Mouse (Mus musculus): Measurements from ENCODE around the gene 2210408I21Rik. TPM values are rescaled to one million over a fixed set of nuclear protein-coding genes. Genes with fewer than 3 reads are reported as not detected.

The 2210408I21Rik gene
- polyA plus RNA-seq, 1 experiment from 2014 or later, result 12.0 TPM

- H3K36me3 ChIP-seq, result no peaks in the 10 kb centered on the region
- WGBS, result 65% methylated on average over 7 of the region's 7 CpGs
Observed at GRCm38 (mm10) chr13:77208764-77209418, 73.6 kb downstream of the 2210408I21Rik start.

GRCm38 (mm10) chr13:77213196-77213595, 77.9 kb downstream of the 2210408I21Rik start:
- Histone ChIP-seq H3K27ac (no peak overlapping the region), H3K4me1 (replicated peaks) (no peaks in the 10 kb centered on the region), H3K4me2 (no peak overlapping the region), H3K4me3 (replicated peaks) (no peak overlapping the region), H3K9ac (replicated peaks) (no peak overlapping the region), H3K36me3 (no peaks in the 10 kb centered on the region), H3K9me3 (no peaks in the 10 kb centered on the region), H3K27me3 (no peaks in the 10 kb centered on the region)
- no peak for ATAC-seq (ENCODE audit: insufficient number of reproducible peaks, insufficient read depth, low FRiP score, low TSS enrichment, low read depth)

More at GRCm38 (mm10) chr13:77208764-77209418, 73.6 kb downstream of the 2210408I21Rik start:
- Histone ChIP-seq H3K27ac (no peak overlapping the region), H3K4me2 (no peak overlapping the region), H3K4me3 (replicated peaks) (no peak overlapping the region), H3K9ac (replicated peaks) (no peak overlapping the region), H3K4me1 (replicated peaks) (no peaks in the 10 kb centered on the region), H3K9me3 (no peaks in the 10 kb centered on the region), H3K27me3 (no peaks in the 10 kb centered on the region)
- no peak for ATAC-seq (ENCODE audit: insufficient number of reproducible peaks, insufficient read depth, low FRiP score, low TSS enrichment, low read depth)

- 91% methylated on average over 2 of the region's 2 CpGs for WGBS
- H3K4me1 ChIP-seq (replicated peaks), result no peaks in the 10 kb centered on the region
- no peaks in the 10 kb centered on the region for H3K27me3 ChIP-seq
- no peak overlapping the region for H3K4me3 ChIP-seq (replicated peaks)
- ATAC-seq (ENCODE audit: insufficient number of reproducible peaks, insufficient read depth, low FRiP score, low TSS enrichment, low read depth), result no peak
- no peaks in the 10 kb centered on the region for H3K36me3 ChIP-seq
- H3K9me3 ChIP-seq, result no peaks in the 10 kb centered on the region
- no peak overlapping the region for H3K9ac ChIP-seq (replicated peaks)
- no peak overlapping the region for H3K4me2 ChIP-seq
- no peak overlapping the region for H3K27ac ChIP-seq
Observed at GRCm38 (mm10) chr13:77215460-77215859, 80.1 kb downstream of the 2210408I21Rik start.

GRCm38 (mm10) chr13:77217672-77218280, 82.4 kb downstream of the 2210408I21Rik start:
- Histone ChIP-seq H3K4me1 (replicated peaks) (no peaks in the 10 kb centered on the region), H3K27me3 (no peaks in the 10 kb centered on the region), H3K36me3 (no peaks in the 10 kb centered on the region), H3K4me3 (replicated peaks) (no peak overlapping the region), H3K27ac (no peak overlapping the region), H3K4me2 (no peak overlapping the region), H3K9me3 (no peaks in the 10 kb centered on the region), H3K9ac (replicated peaks) (no peak overlapping the region)
- no peak for ATAC-seq (ENCODE audit: insufficient number of reproducible peaks, insufficient read depth, low FRiP score, low TSS enrichment, low read depth)
- 77% methylated on average over 4 of the region's 4 CpGs for WGBS

GRCm38 (mm10) chr13:77221072-77221471, 85.7 kb downstream of the 2210408I21Rik start:
- no peaks in the 10 kb centered on the region for H3K4me1 ChIP-seq (replicated peaks)
- 88% methylated on average over 2 of the region's 2 CpGs for WGBS
- H3K4me2 ChIP-seq, result no peak overlapping the region
- no peak overlapping the region for H3K9ac ChIP-seq (replicated peaks)
- ATAC-seq (ENCODE audit: insufficient number of reproducible peaks, insufficient read depth, low FRiP score, low TSS enrichment, low read depth), result no peak
- H3K9me3 ChIP-seq, result no peaks in the 10 kb centered on the region
- no peak overlapping the region for H3K27ac ChIP-seq
- no peak overlapping the region for H3K4me3 ChIP-seq (replicated peaks)
- no peaks in the 10 kb centered on the region for H3K27me3 ChIP-seq
- H3K36me3 ChIP-seq, result no peaks in the 10 kb centered on the region

GRCm38 (mm10) chr13:77256541-77256940, 121.2 kb downstream of the 2210408I21Rik start:
- H3K27ac ChIP-seq, result no peak overlapping the region
- H3K4me1 ChIP-seq (replicated peaks), result peaks cover 5% of the 10 kb centered on the region
- ATAC-seq (ENCODE audit: insufficient number of reproducible peaks, insufficient read depth, low FRiP score, low TSS enrichment, low read depth), result no peak
- no peaks in the 10 kb centered on the region for H3K36me3 ChIP-seq
- H3K4me3 ChIP-seq (replicated peaks), result no peak overlapping the region
- no peaks in the 10 kb centered on the region for H3K27me3 ChIP-seq
- no peak overlapping the region for H3K4me2 ChIP-seq
- 52% methylated on average over 6 of the region's 6 CpGs for WGBS
- H3K9ac ChIP-seq (replicated peaks), result no peak overlapping the region
- no peaks in the 10 kb centered on the region for H3K9me3 ChIP-seq

GRCm38 (mm10) chr13:77262715-77263338, 127.5 kb downstream of the 2210408I21Rik start:
- no peak overlapping the region for H3K27ac ChIP-seq
- H3K9me3 ChIP-seq, result no peaks in the 10 kb centered on the region
- ATAC-seq (ENCODE audit: insufficient number of reproducible peaks, insufficient read depth, low FRiP score, low TSS enrichment, low read depth), result no peak
- H3K4me2 ChIP-seq, result no peak overlapping the region
- H3K36me3 ChIP-seq, result no peaks in the 10 kb centered on the region
- no peak overlapping the region for H3K4me3 ChIP-seq (replicated peaks)
- peaks cover 24% of the 10 kb centered on the region for H3K4me1 ChIP-seq (replicated peaks)
- no peaks in the 10 kb centered on the region for H3K27me3 ChIP-seq
- 55% methylated on average over 3 of the region's 3 CpGs for WGBS
- no peak overlapping the region for H3K9ac ChIP-seq (replicated peaks)

GRCm38 (mm10) chr13:77263400-77264179, 128.2 kb downstream of the 2210408I21Rik start:
- ATAC-seq (ENCODE audit: insufficient number of reproducible peaks, insufficient read depth, low FRiP score, low TSS enrichment, low read depth), result peak; percentile 85
- WGBS, result 9% methylated on average over 7 of the region's 7 CpGs
- H3K9me3 ChIP-seq, result no peaks in the 10 kb centered on the region

GRCm38 (mm10) chr13:77264481-77264880, 129.1 kb downstream of the 2210408I21Rik start:
- H3K9ac ChIP-seq (replicated peaks), result no peak overlapping the region
- no peaks in the 10 kb centered on the region for H3K9me3 ChIP-seq
- peaks cover 24% of the 10 kb centered on the region for H3K4me1 ChIP-seq (replicated peaks)
- H3K4me2 ChIP-seq, result no peak overlapping the region
- ATAC-seq (ENCODE audit: insufficient number of reproducible peaks, insufficient read depth, low FRiP score, low TSS enrichment, low read depth), result no peak
- H3K27me3 ChIP-seq, result no peaks in the 10 kb centered on the region
- 15% methylated on average over 1 of the region's 1 CpGs for WGBS
- no peaks in the 10 kb centered on the region for H3K36me3 ChIP-seq
- no peak overlapping the region for H3K4me3 ChIP-seq (replicated peaks)
- H3K27ac ChIP-seq, result no peak overlapping the region

More at GRCm38 (mm10) chr13:77263400-77264179, 128.2 kb downstream of the 2210408I21Rik start:
- peaks cover 24% of the 10 kb centered on the region for H3K4me1 ChIP-seq (replicated peaks)
- no peak overlapping the region for H3K4me3 ChIP-seq (replicated peaks)
- H3K36me3 ChIP-seq, result no peaks in the 10 kb centered on the region
- H3K4me2 ChIP-seq, result no peak overlapping the region
- H3K27ac ChIP-seq, result no peak overlapping the region
- no peak overlapping the region for H3K9ac ChIP-seq (replicated peaks)
- H3K27me3 ChIP-seq, result no peaks in the 10 kb centered on the region

- no peak for ATAC-seq (ENCODE audit: insufficient number of reproducible peaks, insufficient read depth, low FRiP score, low TSS enrichment, low read depth)
- no peaks in the 10 kb centered on the region for H3K9me3 ChIP-seq
- no peak overlapping the region for H3K27ac ChIP-seq
- WGBS, result 67% methylated on average over 3 of the region's 3 CpGs
- H3K4me3 ChIP-seq (replicated peaks), result no peak overlapping the region
- H3K4me1 ChIP-seq (replicated peaks), result no peaks in the 10 kb centered on the region
- H3K4me2 ChIP-seq, result no peak overlapping the region
- no peaks in the 10 kb centered on the region for H3K36me3 ChIP-seq
- no peaks in the 10 kb centered on the region for H3K27me3 ChIP-seq
- H3K9ac ChIP-seq (replicated peaks), result no peak overlapping the region
Observed at GRCm38 (mm10) chr13:77275172-77275747, 139.9 kb downstream of the 2210408I21Rik start.

Measured in limb, embryonic 12.5 days (tissue).